Mouse (Mus musculus) liver, postnatal 0 days (tissue): Measurements from ENCODE around the gene Car5b. TPM values are rescaled to one million over a fixed set of nuclear protein-coding genes. Genes with fewer than 3 reads are reported as not detected.

Source experiments
- ATAC-seq: fragments of 200-750 bp; cut with Nextera tagmentation; 2 replicates; pipeline ENCODE4 v1.8.0; 2017; ENCODE audit warnings: mild to moderate bottlenecking, moderate library complexity
- DNase-seq: peaks from one replicate; pipeline ENCODE4 v3.0.0-alpha.2; 2016
- H3K27ac ChIP-seq: fragments of 300-500 bp; sonication (generic); 2 replicates; pipeline ENCODE4 v1.5.1; 2014; ENCODE audit warnings: antibody characterized with exemption, moderate library complexity, mild to moderate bottlenecking, low read depth
- H3K27me3 ChIP-seq: fragments of 300-500 bp; sonication (generic); 2 replicates; pipeline ENCODE4 v1.6.1; 2014; ENCODE audit warnings: low read length, control low read depth, mixed read lengths; ENCODE audit not compliant: insufficient read depth
- H3K36me3 ChIP-seq: fragments of 300-500 bp; sonication (generic); replicated peaks from 2 replicates; pipeline ENCODE4 v1.6.1; 2014; ENCODE audit warnings: mild to moderate bottlenecking, control low read depth, low read length, moderate library complexity, mixed read lengths; ENCODE audit not compliant: insufficient read depth
- H3K4me1 ChIP-seq: fragments of 300-500 bp; sonication (generic); 2 replicates; pipeline ENCODE4 v1.6.1; 2014; ENCODE audit warnings: antibody characterized with exemption, mild to moderate bottlenecking, control low read depth; ENCODE audit not compliant: insufficient read depth
- H3K4me2 ChIP-seq: fragments of 300-500 bp; sonication (generic); 2 replicates; pipeline ENCODE4 v1.6.1; 2014; ENCODE audit warnings: low read depth, mild to moderate bottlenecking, low read length, moderate library complexity, mixed read lengths
- H3K4me3 ChIP-seq: fragments of 300-500 bp; sonication (generic); 2 replicates; pipeline ENCODE4 v1.5.1; 2014; ENCODE audit warnings: low read depth, low read length
- H3K9ac ChIP-seq: fragments of 300-500 bp; sonication (generic); replicated peaks from 2 replicates; pipeline ENCODE4 v1.6.1; 2014; ENCODE audit warnings: mild to moderate bottlenecking, moderate library complexity
- H3K9me3 ChIP-seq: fragments of 300-500 bp; sonication (generic); 2 replicates; pipeline ENCODE4 v1.6.1; 2016; ENCODE audit warnings: mild to moderate bottlenecking, control low read depth, low read length, mixed read lengths
- CTCF ChIP-seq: sonication (generic); IDR thresholded peaks from 2 replicates; pipeline ENCODE4 v1.5.1; 2016; ENCODE audit warnings: antibody characterized with exemption, low read depth
- EP300 ChIP-seq: IDR thresholded peaks from 2 replicates; pipeline ENCODE4 v1.6.1; 2016; ENCODE audit warnings: antibody characterized with exemption, low read depth, mild to moderate bottlenecking
- whole genome bisulfite sequencing: fragments of 180-500 bp; shearing (Covaris S2); extraction: QIAGEN DNeasy Blood & Tissue Kit; methylation state at CpG from one replicate; pipeline ENCODE4 v1.1.7; 2014; ENCODE audit not compliant: insufficient replicate concordance; 5-methylcytosine and 5-hydroxymethylcytosine counted together
- polyA plus RNA-seq: library from polyadenylated mRNA; unstranded; fragments of >200 nt; fragmentation: Nextera tagmentation; extraction: Ambion mirVana; gene quantifications from 2 replicates; pipeline ENCODE4 v1.2.1, GENCODE M21; 2015

The Car5b gene
- polyA plus RNA-seq, 1 experiment from 2014 or later: 0.19 TPM

GRCm38 (mm10) chrX:163951618-163952017, 76.2 kb downstream of the Car5b start:
- Histone ChIP-seq H3K27ac (no peak overlapping the region), H3K4me3 (no peak overlapping the region), H3K4me1 (no peaks in the 10 kb centered on the region), H3K4me2 (no peak overlapping the region), H3K36me3 (peaks cover 37% of the 10 kb centered on the region), H3K9ac (no peak overlapping the region), H3K9me3 (no peaks in the 10 kb centered on the region), H3K27me3 (no peaks in the 10 kb centered on the region)
- no peak for ATAC-seq
- whole genome bisulfite sequencing: 44% methylated on average over 1 of the region's 1 CpGs
- no peak for TF ChIP-seq CTCF
- no peak for TF ChIP-seq EP300
- DNase-seq: no peak

GRCm38 (mm10) chrX:163944381-163944780, 83.4 kb downstream of the Car5b start:
- 80% methylated on average over 3 of the region's 3 CpGs for WGBS

GRCm38 (mm10) chrX:163938587-163938986, 89.2 kb downstream of the Car5b start:
- WGBS: 86% methylated on average over 6 of the region's 6 CpGs
- Histone ChIP-seq H3K4me1 (no peaks in the 10 kb centered on the region), H3K27me3 (no peaks in the 10 kb centered on the region), H3K4me2 (no peak overlapping the region), H3K27ac (no peak overlapping the region), H3K36me3 (peaks cover 20% of the 10 kb centered on the region; the same call in 1 of the 2 replicates), H3K4me3 (no peak overlapping the region), H3K9ac (no peak overlapping the region), H3K9me3 (no peaks in the 10 kb centered on the region)
- TF ChIP-seq EP300 (no peak), CTCF (no peak)
- ATAC-seq (no peak), DNase-seq (no peak)

More at GRCm38 (mm10) chrX:163944381-163944780, 83.4 kb downstream of the Car5b start:
- Histone ChIP-seq H3K4me3 (no peak overlapping the region), H3K4me2 (no peak overlapping the region), H3K9ac (no peak overlapping the region), H3K4me1 (no peaks in the 10 kb centered on the region), H3K27ac (no peak overlapping the region), H3K9me3 (no peaks in the 10 kb centered on the region), H3K27me3 (no peaks in the 10 kb centered on the region), H3K36me3 (peaks cover 23% of the 10 kb centered on the region)
- TF ChIP-seq EP300 (no peak), CTCF (no peak)
- no peak for ATAC-seq
- no peak for DNase-seq

- Histone ChIP-seq H3K27ac (no peak overlapping the region), H3K9me3 (no peaks in the 10 kb centered on the region), H3K4me1 (no peaks in the 10 kb centered on the region), H3K27me3 (no peaks in the 10 kb centered on the region), H3K4me3 (no peak overlapping the region), H3K36me3 (peaks cover 10% of the 10 kb centered on the region; the same call in 1 of the 2 replicates), H3K9ac (no peak overlapping the region), H3K4me2 (no peak overlapping the region)
- WGBS: 84% methylated on average over 8 of the region's 8 CpGs
- ATAC-seq (no peak), DNase-seq (no peak)
- no peak for TF ChIP-seq EP300
- no peak for TF ChIP-seq CTCF
Measured at GRCm38 (mm10) chrX:163934731-163935130, 93.1 kb downstream of the Car5b start.

GRCm38 (mm10) chrX:163929550-163929949, 98.2 kb downstream of the Car5b start:
- no peaks in the 10 kb centered on the region for H3K4me1 ChIP-seq
- no peak overlapping the region for H3K9ac ChIP-seq
- no peaks in the 10 kb centered on the region for H3K36me3 ChIP-seq
- H3K4me2 ChIP-seq: no peak overlapping the region
- H3K27me3 ChIP-seq: no peaks in the 10 kb centered on the region
- no peaks in the 10 kb centered on the region for H3K9me3 ChIP-seq
- TF ChIP-seq EP300 (no peak), CTCF (no peak)
- no peak overlapping the region for H3K4me3 ChIP-seq
- DNase-seq: no peak
- no peak for ATAC-seq
- H3K27ac ChIP-seq: no peak overlapping the region

Other genes starting within 250 kb of the Car5b start
- gene Ap1s2, start 119.0 kb downstream of the Car5b start, polyA plus RNA-seq: 3.9 and 4.9 TPM in 2 replicates
- 18.1 and 19.3 TPM in 2 replicates for gene Zrsr2, start 69.3 kb downstream of the Car5b start, polyA plus RNA-seq
- 6.8 and 7.9 TPM in 2 replicates for gene Siah1b, start 48.5 kb upstream of the Car5b start, polyA plus RNA-seq
- gene Cltrn, start 60.8 kb upstream of the Car5b start, polyA plus RNA-seq: 5.3 and 6.2 TPM in 2 replicates
- 0.20 and 0.23 TPM in 2 replicates for gene Ace2, start 111.3 kb upstream of the Car5b start, polyA plus RNA-seq
- 0.81 and 0.83 TPM in 2 replicates for gene Bmx, start 230.2 kb upstream of the Car5b start, polyA plus RNA-seq
- 12.3 and 14.3 TPM in 2 replicates for gene Pir, start 241.4 kb upstream of the Car5b start, polyA plus RNA-seq